Mouse (Mus musculus): ENCODE measurements around the gene Hoxd10. TPM values are rescaled to one million over a fixed set of nuclear protein-coding genes. Genes with fewer than 3 reads are reported as not detected.
A peak's percentile ranks its signal among the peaks of the same experiment; 100 is the strongest.

Hoxd10 gene
- polyA plus RNA-seq, 1 experiment from 2014 or later, result 1.6 TPM

GRCm38 (mm10) chr2:74738623-74739475 lies 47.1 kb downstream of the Hoxd10 start:
- WGBS, result 10% methylated on average over 20 of the region's 20 CpGs
- Histone ChIP-seq H3K9ac (ENCODE audit: low read depth, low read length) (no peak overlapping the region), H3K9me3 (ENCODE audit: control insufficient read depth) (no peaks in the 10 kb centered on the region), H3K4me2 (replicated peaks; ENCODE audit: low read depth) (peak overlapping the region; percentile 35; the same call in 1 of the 2 replicates), H3K4me1 (replicated peaks; ENCODE audit: control insufficient read depth, insufficient read depth, low read length) (no peaks in the 10 kb centered on the region), H3K4me3 (ENCODE audit: low read depth, low read length) (no peak overlapping the region), H3K36me3 (ENCODE audit: control insufficient read depth, insufficient read depth) (no peaks in the 10 kb centered on the region; the same call in 1 of the 2 replicates), H3K27me3 (replicated peaks; ENCODE audit: control insufficient read depth, insufficient read depth, low read length) (peaks cover 85% of the 10 kb centered on the region), H3K27ac (ENCODE audit: low read depth, low read length) (no peak overlapping the region)
- peak; percentile 36; the same call in 1 of the 2 replicates for ATAC-seq
- TF ChIP-seq CTCF (IDR thresholded peaks at IDR 0.05; ENCODE audit: low read depth), result no peak

DNA sequence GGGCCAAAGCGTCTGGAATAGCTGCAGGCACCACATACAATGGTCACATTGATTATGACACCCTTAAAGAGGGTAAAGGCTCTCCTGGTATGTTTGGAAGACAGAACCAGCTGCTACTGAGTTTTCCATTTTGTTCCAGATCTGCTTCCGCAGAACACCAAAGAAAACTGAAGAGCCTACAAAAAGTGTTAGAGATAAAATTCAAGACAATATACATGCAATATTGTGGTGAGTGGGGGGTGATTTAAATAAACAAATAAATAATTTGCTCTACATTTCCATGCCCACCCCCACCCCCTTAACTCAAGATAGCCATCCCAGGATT lies 47.7 kb downstream of the Hoxd10 start:
- Histone ChIP-seq H3K4me1 (replicated peaks; ENCODE audit: control insufficient read depth, insufficient read depth, low read length) (no peaks in the 10 kb centered on the region), H3K36me3 (ENCODE audit: control insufficient read depth, insufficient read depth) (no peaks in the 10 kb centered on the region; the same call in 1 of the 2 replicates), H3K4me3 (ENCODE audit: low read depth, low read length) (no peak overlapping the region), H3K9me3 (ENCODE audit: control insufficient read depth) (no peaks in the 10 kb centered on the region), H3K9ac (ENCODE audit: low read depth, low read length) (no peak overlapping the region), H3K4me2 (replicated peaks; ENCODE audit: low read depth) (no peak overlapping the region), H3K27ac (ENCODE audit: low read depth, low read length) (no peak overlapping the region), H3K27me3 (replicated peaks; ENCODE audit: control insufficient read depth, insufficient read depth, low read length) (peaks cover 85% of the 10 kb centered on the region)
- WGBS, result 45% methylated on average over 2 of the region's 2 CpGs
- no peak for TF ChIP-seq CTCF (IDR thresholded peaks at IDR 0.05; ENCODE audit: low read depth)
- ATAC-seq, result no peak

DNA sequence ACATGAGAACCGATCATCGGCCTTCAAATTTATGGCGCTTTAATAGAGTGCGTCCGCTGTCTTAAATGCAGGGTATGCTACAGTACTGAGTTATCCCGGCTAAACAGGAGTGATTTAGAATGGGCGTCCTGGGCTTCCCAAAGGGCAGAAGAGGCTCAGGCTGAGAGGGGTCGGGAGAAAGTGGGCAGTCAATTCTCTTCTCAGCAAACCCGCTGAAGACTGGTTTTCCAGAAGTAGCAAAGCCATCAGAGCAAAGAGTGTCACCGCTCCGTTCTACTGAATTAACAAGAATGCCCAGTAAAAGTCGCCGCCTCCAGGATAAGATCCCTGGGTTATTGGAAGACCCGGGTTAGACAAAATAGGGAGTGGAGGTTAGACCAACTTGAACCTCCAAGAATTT lies 48.1 kb downstream of the Hoxd10 start:
- 0 out of 2 replicates have a peak overlapping the region, but pooled peaks have one; percentile 5 for H3K4me3 ChIP-seq (ENCODE audit: low read depth, low read length)
- H3K27ac ChIP-seq (ENCODE audit: low read depth, low read length), result no peak overlapping the region
- H3K36me3 ChIP-seq (ENCODE audit: control insufficient read depth, insufficient read depth), result no peaks in the 10 kb centered on the region; the same call in 1 of the 2 replicates
- peak overlapping the region; percentile 56; the same call in 1 of the 2 replicates for H3K4me2 ChIP-seq (replicated peaks; ENCODE audit: low read depth)
- no peak for ATAC-seq
- no peak for TF ChIP-seq CTCF (IDR thresholded peaks at IDR 0.05; ENCODE audit: low read depth)
- H3K9me3 ChIP-seq (ENCODE audit: control insufficient read depth), result no peaks in the 10 kb centered on the region
- H3K27me3 ChIP-seq (replicated peaks; ENCODE audit: control insufficient read depth, insufficient read depth, low read length), result peaks cover 85% of the 10 kb centered on the region
- no peak overlapping the region for H3K9ac ChIP-seq (ENCODE audit: low read depth, low read length)
- H3K4me1 ChIP-seq (replicated peaks; ENCODE audit: control insufficient read depth, insufficient read depth, low read length), result no peaks in the 10 kb centered on the region
- WGBS, result 20% methylated on average over 14 of the region's 14 CpGs

- H3K4me2 ChIP-seq (replicated peaks; ENCODE audit: low read depth), result peak overlapping the region; percentile 56
- no peaks in the 10 kb centered on the region for H3K9me3 ChIP-seq (ENCODE audit: control insufficient read depth)
- peaks cover 83% of the 10 kb centered on the region for H3K27me3 ChIP-seq (replicated peaks; ENCODE audit: control insufficient read depth, insufficient read depth, low read length)
- no peaks in the 10 kb centered on the region for H3K4me1 ChIP-seq (replicated peaks; ENCODE audit: control insufficient read depth, insufficient read depth, low read length)
- TF ChIP-seq CTCF (IDR thresholded peaks at IDR 0.05; ENCODE audit: low read depth), result no peak
- ATAC-seq, result no peak
- H3K36me3 ChIP-seq (ENCODE audit: control insufficient read depth, insufficient read depth), result no peaks in the 10 kb centered on the region; the same call in 1 of the 2 replicates
- peak overlapping the region; percentile 22; the same call in 1 of the 2 replicates for H3K4me3 ChIP-seq (ENCODE audit: low read depth, low read length)
- H3K9ac ChIP-seq (ENCODE audit: low read depth, low read length), result no peak overlapping the region
- no peak overlapping the region for H3K27ac ChIP-seq (ENCODE audit: low read depth, low read length)
- 11% methylated on average over 43 of the region's 43 CpGs for WGBS
Observed at GRCm38 (mm10) chr2:74740311-74741091, 48.8 kb downstream of the Hoxd10 start.

DNA sequence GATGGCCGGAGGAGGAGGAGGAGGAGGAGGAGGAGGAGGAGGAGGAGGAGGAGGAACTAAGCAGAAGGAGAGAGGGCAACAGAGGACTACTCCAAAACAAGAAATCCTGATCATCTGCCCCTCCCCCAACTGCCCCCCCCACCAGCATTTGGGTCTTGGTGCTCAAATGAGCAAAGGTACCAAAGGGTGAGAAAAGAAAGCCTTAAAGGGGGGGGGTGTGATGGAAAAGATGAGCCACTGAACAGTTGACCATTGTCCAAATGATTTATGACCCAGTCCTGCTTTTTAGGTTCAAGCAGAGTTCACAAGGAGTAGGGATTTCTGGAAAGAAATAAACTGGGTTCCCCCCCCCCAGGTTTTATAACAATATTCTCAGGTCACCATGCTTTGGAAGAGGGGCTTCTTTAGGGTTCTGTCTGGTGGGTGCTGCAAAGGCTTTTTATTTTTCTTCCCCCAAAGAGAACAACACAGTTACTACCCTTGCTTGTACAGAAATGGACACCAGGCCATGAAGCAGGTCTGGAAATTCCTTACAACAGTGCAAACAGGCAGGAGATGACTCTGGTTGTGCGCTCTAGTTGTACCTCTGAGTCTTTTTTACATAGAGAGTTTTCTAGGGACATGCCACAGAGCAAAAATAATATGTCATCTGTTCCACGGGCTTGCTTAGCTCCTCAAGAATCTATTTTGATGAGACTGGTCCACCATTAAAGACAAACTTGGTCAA lies 49.7 kb downstream of the Hoxd10 start:
- Histone ChIP-seq H3K36me3 (ENCODE audit: control insufficient read depth, insufficient read depth) (no peaks in the 10 kb centered on the region), H3K4me2 (replicated peaks; ENCODE audit: low read depth) (no peak overlapping the region), H3K4me1 (replicated peaks; ENCODE audit: control insufficient read depth, insufficient read depth, low read length) (no peaks in the 10 kb centered on the region), H3K9me3 (ENCODE audit: control insufficient read depth) (no peaks in the 10 kb centered on the region), H3K27ac (ENCODE audit: low read depth, low read length) (no peak overlapping the region), H3K4me3 (ENCODE audit: low read depth, low read length) (no peak overlapping the region), H3K27me3 (replicated peaks; ENCODE audit: control insufficient read depth, insufficient read depth, low read length) (peaks cover 83% of the 10 kb centered on the region), H3K9ac (ENCODE audit: low read depth, low read length) (no peak overlapping the region)
- no peak for TF ChIP-seq CTCF (IDR thresholded peaks at IDR 0.05; ENCODE audit: low read depth)
- no peak for ATAC-seq
- WGBS, result 50% methylated on average over 2 of the region's 3 CpGs

DNA sequence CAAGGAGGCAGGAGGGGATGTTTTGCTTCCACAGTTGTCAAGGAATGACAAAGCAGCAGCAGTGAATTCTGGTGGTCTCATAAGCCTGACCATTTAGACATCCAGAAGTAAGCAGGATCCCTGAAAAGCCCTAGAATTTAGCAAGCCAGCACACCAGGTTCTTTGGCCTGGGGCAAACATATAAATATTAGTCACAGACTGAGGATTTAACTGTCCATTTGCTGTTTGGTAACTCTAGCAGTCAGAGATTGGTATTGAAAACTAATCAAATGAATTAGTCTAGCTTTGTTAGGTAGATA lies 50.2 kb downstream of the Hoxd10 start:
- no peak for ATAC-seq
- H3K27me3 ChIP-seq (replicated peaks; ENCODE audit: control insufficient read depth, insufficient read depth, low read length), result peaks cover 83% of the 10 kb centered on the region
- H3K4me1 ChIP-seq (replicated peaks; ENCODE audit: control insufficient read depth, insufficient read depth, low read length), result no peaks in the 10 kb centered on the region
- H3K4me3 ChIP-seq (ENCODE audit: low read depth, low read length), result no peak overlapping the region
- no peak overlapping the region for H3K9ac ChIP-seq (ENCODE audit: low read depth, low read length)
- H3K27ac ChIP-seq (ENCODE audit: low read depth, low read length), result no peak overlapping the region
- no peaks in the 10 kb centered on the region for H3K36me3 ChIP-seq (ENCODE audit: control insufficient read depth, insufficient read depth)
- no peaks in the 10 kb centered on the region for H3K9me3 ChIP-seq (ENCODE audit: control insufficient read depth)
- H3K4me2 ChIP-seq (replicated peaks; ENCODE audit: low read depth), result no peak overlapping the region
- TF ChIP-seq CTCF (IDR thresholded peaks at IDR 0.05; ENCODE audit: low read depth), result no peak

MicroRNA genes within 50 kb of the gene (microRNA counts, 519-probe panel; counts per million panel counts)
- 4,474 counts per million, percentile 69 among the panel's probes with 10 or more counts for microRNA mmu-miR-10b

Small RNAs within 50 kb of the gene (microRNA-seq; reads per million reads assigned to microRNA genes)
- gene Gm44463 (not detected), gene Mir10b (9,418 reads per million, percentile 93 among the genes with 10 or more reads in this experiment)

Other genes with a start within 250 kb of the Hoxd10 start
- gene Lnpk, start 112.5 kb upstream of the Hoxd10 start, polyA plus RNA-seq (2015; fragmentation: Nextera tagmentation; extraction: Ambion mirVana), result 11.7 and 13.4 TPM in 2 replicates
- not detected in 2 replicates for gene Evx2, start 32.4 kb upstream of the Hoxd10 start, polyA plus RNA-seq (2015; fragmentation: Nextera tagmentation; extraction: Ambion mirVana)
- not detected in 2 replicates for gene Hoxd13, start 23.6 kb upstream of the Hoxd10 start, polyA plus RNA-seq (2015; fragmentation: Nextera tagmentation; extraction: Ambion mirVana)
- gene Hoxd12, start 16.9 kb upstream of the Hoxd10 start, polyA plus RNA-seq (2015; fragmentation: Nextera tagmentation; extraction: Ambion mirVana), result 0.12 TPM in 1 of 2 replicates, not detected in the other
- gene Hoxd11, start 12.4 kb upstream of the Hoxd10 start, polyA plus RNA-seq (2015; fragmentation: Nextera tagmentation; extraction: Ambion mirVana), result 0.64 TPM in 1 of 2 replicates, not detected in the other
- gene Hoxd9, start 5.8 kb downstream of the Hoxd10 start, polyA plus RNA-seq (2015; fragmentation: Nextera tagmentation; extraction: Ambion mirVana), result 0.64 and 1.6 TPM in 2 replicates
- gene Hoxd8, start 12.7 kb downstream of the Hoxd10 start, polyA plus RNA-seq (2015; fragmentation: Nextera tagmentation; extraction: Ambion mirVana), result 2.2 and 2.7 TPM in 2 replicates
- 3.2 and 3.3 TPM in 2 replicates for gene Hoxd3, start 20.0 kb downstream of the Hoxd10 start, polyA plus RNA-seq (2015; fragmentation: Nextera tagmentation; extraction: Ambion mirVana)
- 0.20 and 0.51 TPM in 2 replicates for gene Hoxd4, start 20.0 kb downstream of the Hoxd10 start, polyA plus RNA-seq (2015; fragmentation: Nextera tagmentation; extraction: Ambion mirVana)
- 0.17 TPM in 1 of 2 replicates, not detected in the other for gene Gm28230, start 34.8 kb downstream of the Hoxd10 start, polyA plus RNA-seq (2015; fragmentation: Nextera tagmentation; extraction: Ambion mirVana)
- not detected in 2 replicates for gene Hoxd1, start 71.1 kb downstream of the Hoxd10 start, polyA plus RNA-seq (2015; fragmentation: Nextera tagmentation; extraction: Ambion mirVana)
- gene Mtx2, start 133.9 kb downstream of the Hoxd10 start, polyA plus RNA-seq (2015; fragmentation: Nextera tagmentation; extraction: Ambion mirVana), result 87.1 and 96.3 TPM in 2 replicates